Mouse (Mus musculus) small intestine, adult 2 months (tissue): ENCODE measurements at regions not wholly inside any gene's neighbourhood (a gene's known extent, or its start where the extent isn't known, plus 50 kb on each side); places are given as distances from the start of the nearest gene placed in this dataset.

Source experiments
- H3K27ac ChIP-seq: fragments of 200-500 bp; 2 replicates; pipeline ENCODE4 v1.5.1; 2012; ENCODE audit warnings: low read depth, low read length, control low read depth, inconsistent platforms; ENCODE audit not compliant: insufficient read depth
- H3K27me3 ChIP-seq: fragments of 200-500 bp; 2 replicates; pipeline ENCODE4 v1.6.1; 2012; ENCODE audit warnings: mild to moderate bottlenecking, moderate library complexity, low read length, inconsistent platforms; ENCODE audit not compliant: control insufficient read depth, insufficient read depth
- H3K36me3 ChIP-seq: fragments of 200-500 bp; 2 replicates; pipeline ENCODE4 v1.6.1; 2012; ENCODE audit warnings: mild to moderate bottlenecking, low read length, control low read depth, inconsistent platforms; ENCODE audit not compliant: control insufficient read depth, insufficient read depth
- H3K4me1 ChIP-seq: fragments of 200-500 bp; 2 replicates; pipeline ENCODE4 v1.6.1; 2012; ENCODE audit warnings: low read length, inconsistent platforms, mixed read lengths; ENCODE audit not compliant: control insufficient read depth, insufficient read depth, insufficient read length
- H3K4me3 ChIP-seq: fragments of 200-500 bp; 2 replicates; pipeline ENCODE4 v1.5.1; 2012; ENCODE audit warnings: low read depth, mild to moderate bottlenecking, control low read depth, inconsistent platforms, low read length, moderate library complexity
- CTCF ChIP-seq: fragments of 200-500 bp; IDR thresholded peaks from 2 replicates; pipeline ENCODE4 v1.5.1; 2012; ENCODE audit warnings: low read depth, mild to moderate bottlenecking, control low read depth, inconsistent platforms, low read length, moderate library complexity, mixed read lengths; ENCODE audit not compliant: insufficient replicate concordance, insufficient read length; ENCODE audit errors: extremely low read depth
- POLR2A ChIP-seq: fragments of 200-500 bp; IDR thresholded peaks from 2 replicates; pipeline ENCODE4 v1.6.1; 2012; ENCODE audit warnings: low read depth, mild to moderate bottlenecking, control low read depth, inconsistent platforms, low read length, moderate library complexity
- WGBS: fragments of 180-500 bp; shearing (Covaris S2); methylation state at CpG from one replicate; pipeline ENCODE4 v1.1.7; 2018; 5-methylcytosine and 5-hydroxymethylcytosine counted together

- no peak overlapping the region for H3K4me3 ChIP-seq
- TF ChIP-seq CTCF = no peak
- TF ChIP-seq POLR2A = no peak
Measured at GRCm38 (mm10) chr3:52501614-52502013, 233.5 kb downstream of the Foxo1 start.

DNA sequence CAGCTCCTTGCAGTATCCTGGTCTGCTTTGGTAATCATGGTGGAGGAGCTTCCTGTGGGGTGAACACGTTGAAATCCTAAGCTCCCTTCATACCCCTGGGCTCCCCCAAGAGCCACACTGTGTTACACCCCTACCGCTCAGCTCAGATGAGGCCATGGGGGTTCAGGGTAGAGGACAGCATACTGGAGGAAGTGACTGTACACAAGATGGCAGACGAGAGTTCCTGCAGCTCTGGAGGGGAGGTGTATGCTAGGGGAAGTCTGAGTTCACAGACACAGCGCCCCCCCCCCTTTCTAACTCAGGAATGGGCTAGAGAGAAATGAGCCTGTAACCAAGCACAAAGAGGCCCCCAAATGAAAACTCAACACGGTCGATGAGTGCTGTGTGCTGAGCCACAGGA is 231.9 kb downstream of the Foxo1 start:
- TF ChIP-seq CTCF (no peak), POLR2A (no peak)
- Histone ChIP-seq H3K27me3 (no peaks in the 10 kb centered on the region), H3K4me1 (peaks cover 28% of the 10 kb centered on the region; the same call in 1 of the 2 replicates), H3K4me3 (no peak overlapping the region), H3K27ac (no peak overlapping the region), H3K36me3 (no peaks in the 10 kb centered on the region)
- 87% methylated on average over 6 of the region's 6 CpGs for WGBS

More at GRCm38 (mm10) chr3:52501614-52502013, 233.5 kb downstream of the Foxo1 start:
- Histone ChIP-seq H3K4me1 (peaks cover 17% of the 10 kb centered on the region; the same call in 1 of the 2 replicates), H3K27me3 (no peaks in the 10 kb centered on the region), H3K36me3 (no peaks in the 10 kb centered on the region), H3K27ac (no peak overlapping the region)
- 51% methylated on average over 8 of the region's 8 CpGs for WGBS

DNA sequence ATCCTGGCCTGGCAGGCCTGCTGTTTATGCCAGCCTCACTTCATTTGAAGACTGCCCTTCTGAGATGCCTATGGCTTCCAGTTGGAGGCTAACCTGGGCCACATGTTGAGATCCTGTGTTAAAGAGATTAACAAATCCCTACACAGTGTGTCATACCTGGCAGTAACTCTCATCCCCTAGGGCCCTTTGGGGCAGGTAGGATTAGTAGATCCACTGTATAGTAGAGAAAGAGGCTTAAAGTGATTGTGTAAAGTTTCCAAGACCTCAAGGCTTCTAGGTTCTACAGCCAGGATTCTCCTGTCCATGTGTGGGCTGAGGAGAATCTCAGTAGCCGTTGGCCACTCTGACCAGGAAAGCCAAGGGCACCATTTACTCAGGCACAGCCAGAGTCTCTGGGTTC is 231.4 kb downstream of the Foxo1 start:
- H3K36me3 ChIP-seq = no peaks in the 10 kb centered on the region
- TF ChIP-seq POLR2A (no peak), CTCF (no peak)
- no peak overlapping the region for H3K27ac ChIP-seq
- peaks cover 28% of the 10 kb centered on the region; the same call in 1 of the 2 replicates for H3K4me1 ChIP-seq
- WGBS = 97% methylated on average over 1 of the region's 1 CpGs
- no peak overlapping the region for H3K4me3 ChIP-seq
- H3K27me3 ChIP-seq = no peaks in the 10 kb centered on the region

DNA sequence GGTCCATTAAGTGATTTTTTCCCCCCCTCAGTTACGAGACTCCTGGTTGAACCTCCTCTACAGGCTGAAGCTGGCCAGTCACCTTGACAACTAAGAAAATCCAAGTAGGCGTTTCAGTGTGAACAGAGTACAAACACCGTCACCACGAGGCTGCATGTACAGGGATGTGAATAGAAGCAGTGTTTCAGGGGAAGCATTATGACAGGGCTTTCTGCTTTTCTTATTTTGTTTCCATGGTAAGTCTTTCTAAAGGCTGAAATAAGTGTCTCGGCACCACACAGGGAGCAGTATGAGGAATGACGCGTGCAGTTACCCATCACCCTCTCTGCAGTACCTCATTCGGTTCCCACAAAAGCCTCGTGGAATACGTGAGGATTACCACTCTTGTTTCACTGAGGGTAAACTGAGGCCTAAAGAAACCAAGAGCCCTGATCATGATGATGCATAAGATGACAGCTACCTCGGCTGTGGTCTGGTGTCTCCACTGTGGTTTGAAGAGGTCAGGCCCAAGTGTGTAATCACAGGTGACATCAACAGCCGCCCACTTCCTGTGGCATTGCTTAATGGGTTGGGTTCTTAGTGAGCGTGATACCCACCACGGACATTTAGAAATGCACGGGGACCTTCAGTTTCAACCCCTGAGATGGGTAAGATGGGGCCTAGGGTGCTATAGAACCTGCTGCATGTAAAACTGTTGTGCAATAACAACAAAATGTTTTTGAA is 230.5 kb downstream of the Foxo1 start:
- H3K36me3 ChIP-seq = no peaks in the 10 kb centered on the region
- peaks cover 28% of the 10 kb centered on the region; the same call in 1 of the 2 replicates for H3K4me1 ChIP-seq
- H3K27me3 ChIP-seq = no peaks in the 10 kb centered on the region
- no peak for TF ChIP-seq CTCF
- no peak for TF ChIP-seq POLR2A
- no peak overlapping the region for H3K27ac ChIP-seq
- no peak overlapping the region for H3K4me3 ChIP-seq
- WGBS = 86% methylated on average over 15 of the region's 15 CpGs

- WGBS = 37% methylated on average over 4 of the region's 4 CpGs
- Histone ChIP-seq H3K36me3 (no peaks in the 10 kb centered on the region), H3K27ac (no peak overlapping the region), H3K27me3 (no peaks in the 10 kb centered on the region), H3K4me3 (no peak overlapping the region), H3K4me1 (peaks cover 19% of the 10 kb centered on the region; the same call in 1 of the 2 replicates)
- no peak for TF ChIP-seq CTCF
- TF ChIP-seq POLR2A = no peak
Measured at GRCm38 (mm10) chr3:52496965-52497364, 228.8 kb downstream of the Foxo1 start.

GRCm38 (mm10) chr3:52495401-52495800 is 227.3 kb downstream of the Foxo1 start:
- Histone ChIP-seq H3K4me1 (peaks cover 15% of the 10 kb centered on the region; the same call in 1 of the 2 replicates), H3K27me3 (no peaks in the 10 kb centered on the region), H3K36me3 (no peaks in the 10 kb centered on the region), H3K27ac (peak overlapping the region; percentile 24; the same call in 1 of the 2 replicates), H3K4me3 (no peak overlapping the region)
- no peak for TF ChIP-seq CTCF
- TF ChIP-seq POLR2A = no peak

GRCm38 (mm10) chr3:52494924-52495323 is 226.8 kb downstream of the Foxo1 start:
- H3K36me3 ChIP-seq = no peaks in the 10 kb centered on the region
- TF ChIP-seq POLR2A (no peak), CTCF (no peak)
- H3K27ac ChIP-seq = peak overlapping the region; percentile 24; the same call in 1 of the 2 replicates
- peaks cover 15% of the 10 kb centered on the region; the same call in 1 of the 2 replicates for H3K4me1 ChIP-seq
- WGBS = 16% methylated on average over 2 of the region's 2 CpGs
- no peaks in the 10 kb centered on the region for H3K27me3 ChIP-seq
- no peak overlapping the region for H3K4me3 ChIP-seq
